Mouse (Mus musculus) ES-E14 (cell line): ENCODE measurements around the gene Zfp184.

Experiments used
- CHD2 ChIP-seq: IDR thresholded peaks from 2 replicates; pipeline ENCODE4 v1.6.1; 2014; ENCODE audit warnings: mild to moderate bottlenecking, low read depth, low read length, inconsistent platforms
- ZNF384 ChIP-seq: IDR thresholded peaks from 2 replicates; pipeline ENCODE4 v1.6.1; 2012; ENCODE audit warnings: low read depth, low read length, inconsistent platforms

DNA sequence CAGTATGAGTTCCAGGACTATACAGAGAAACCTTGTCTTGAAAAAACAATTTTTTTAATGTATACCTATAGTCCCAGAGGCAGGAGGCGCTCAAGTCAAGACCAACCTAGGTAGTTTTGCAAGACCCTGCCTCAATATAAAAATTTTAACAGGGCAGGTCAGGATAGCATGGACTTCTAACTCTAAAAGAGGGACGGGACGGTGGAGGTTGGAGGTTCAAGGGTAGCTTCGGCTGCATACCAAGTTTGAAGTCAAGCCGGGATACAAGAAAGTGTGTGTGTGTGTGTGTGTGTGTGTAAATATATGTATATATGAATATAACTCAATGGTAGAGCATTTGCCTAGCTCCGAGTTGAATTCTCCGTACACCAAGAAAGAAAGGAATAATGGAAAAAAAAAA is 38.6 kb upstream of the Zfp184 start:
- TF ChIP-seq ZNF384 (no peak), CHD2 (no peak)
